Mouse (Mus musculus) mouse embryonic stem cell (cell line): ENCODE measurements at regions not wholly inside any gene's neighbourhood (a gene's known extent, or its start where the extent isn't known, plus 50 kb on each side); places are given as distances from the start of the nearest gene placed in this dataset.

Experiments
- in situ Hi-C, 2 experiments: fragments of 300-500 bp; cut with MboI; formaldehyde crosslinking; loops; 1 replicate in 1 of 2; 3 replicates in 1 of 2; pipeline ENCODE4 v1.14.3; 2019 to 2020; ENCODE audit warnings: low sequenced_read_pairs in 2 of 2, low pct_unique_long_range_greater_than_20kb in 1 of 2, mixed read lengths in 1 of 2; ENCODE audit not compliant: unreplicated experiment in 1 of 2

DNA sequence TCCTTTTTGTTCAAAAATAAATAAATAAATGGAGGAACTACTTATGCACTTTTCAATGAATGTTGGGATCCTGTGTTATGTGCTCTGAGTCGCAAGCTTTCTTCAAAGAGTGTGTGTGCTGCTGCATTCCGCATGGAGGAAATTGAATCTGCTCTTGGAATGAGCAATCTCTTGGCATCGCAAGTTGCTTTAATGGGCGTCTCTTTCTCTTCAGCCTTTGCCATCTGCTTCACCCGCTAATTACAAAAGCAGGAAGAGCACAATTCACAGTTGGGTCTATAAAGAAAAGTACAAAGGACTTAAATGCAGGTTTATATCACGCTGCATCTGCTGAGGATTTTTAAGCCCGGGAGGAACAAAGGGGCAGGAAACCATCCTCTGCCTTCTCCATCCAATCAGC lies 272.5 kb upstream of the Lrig3 start:
- in situ Hi-C loops: no loop called here

DNA sequence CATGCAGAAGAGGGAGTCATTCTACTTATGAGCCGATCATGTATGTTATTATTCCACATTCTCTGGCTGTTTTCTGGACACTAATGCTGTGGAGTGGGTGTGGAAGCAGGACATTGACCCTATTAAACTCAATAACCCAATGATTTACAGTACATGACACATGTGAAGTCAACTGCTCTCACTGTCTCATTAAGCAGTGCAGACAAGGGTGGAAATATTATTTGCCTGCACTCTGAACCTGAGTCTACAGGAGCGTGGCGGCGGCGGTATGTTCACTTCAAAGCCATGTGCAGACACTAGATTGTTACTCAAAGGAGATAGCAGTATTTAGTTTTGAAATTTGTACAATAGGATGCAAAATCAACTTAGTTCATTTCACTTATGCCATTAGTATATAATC lies 269.8 kb upstream of the Lrig3 start:
- in situ Hi-C loops: no loop called here

DNA sequence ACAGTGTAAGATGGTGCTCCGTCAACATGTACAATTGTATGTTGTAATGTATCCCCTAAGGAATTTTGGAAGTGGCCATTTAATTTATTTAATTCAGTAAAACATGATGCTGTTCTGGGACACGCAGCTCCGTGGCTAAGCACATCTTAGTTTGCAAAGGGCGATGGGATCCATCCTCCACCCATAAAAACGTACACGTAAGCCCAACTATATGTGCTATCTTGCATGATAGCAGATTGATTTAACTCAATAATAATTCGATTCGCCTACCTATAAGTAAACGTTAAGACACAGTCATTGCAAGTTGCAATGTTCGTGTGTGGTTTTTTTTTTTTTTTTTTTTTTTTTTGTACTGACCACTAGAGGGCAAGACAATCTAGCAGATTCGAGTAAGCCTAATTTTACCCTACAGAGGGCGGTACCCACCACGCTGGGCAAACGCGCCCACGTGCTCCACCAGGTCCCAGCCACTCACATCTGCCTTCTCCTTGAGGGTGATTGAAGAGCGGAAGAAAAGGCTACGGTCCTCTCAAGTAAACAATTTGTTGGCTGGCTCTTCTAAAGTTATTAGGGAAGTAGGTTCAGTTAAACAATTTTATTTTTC lies 240.8 kb upstream of the Lrig3 start:
- in situ Hi-C loops: no loop called here

DNA sequence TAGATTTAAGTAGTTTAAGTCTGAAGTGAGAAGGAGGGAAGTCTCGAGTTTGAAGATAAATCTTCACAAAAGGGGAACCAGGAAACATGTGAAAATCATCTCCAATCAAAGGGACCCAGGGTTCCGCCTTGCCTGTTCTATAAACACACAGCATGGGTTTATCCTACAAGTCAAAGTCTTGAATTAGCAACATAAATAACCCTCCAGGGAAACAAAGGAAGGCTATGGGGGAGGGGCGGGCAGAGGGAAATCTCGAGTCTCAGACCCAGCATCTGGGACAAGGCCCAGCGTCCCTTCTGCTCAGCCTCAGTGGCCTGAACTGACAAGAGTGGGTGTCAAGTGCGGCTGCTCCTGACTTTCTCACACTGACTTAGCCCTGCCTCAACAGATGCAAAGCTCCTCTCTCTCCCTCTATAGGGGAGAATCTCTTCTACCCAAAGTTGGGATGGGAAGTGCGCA lies 240.3 kb upstream of the Lrig3 start:
- in situ Hi-C loops: no loop called here

DNA sequence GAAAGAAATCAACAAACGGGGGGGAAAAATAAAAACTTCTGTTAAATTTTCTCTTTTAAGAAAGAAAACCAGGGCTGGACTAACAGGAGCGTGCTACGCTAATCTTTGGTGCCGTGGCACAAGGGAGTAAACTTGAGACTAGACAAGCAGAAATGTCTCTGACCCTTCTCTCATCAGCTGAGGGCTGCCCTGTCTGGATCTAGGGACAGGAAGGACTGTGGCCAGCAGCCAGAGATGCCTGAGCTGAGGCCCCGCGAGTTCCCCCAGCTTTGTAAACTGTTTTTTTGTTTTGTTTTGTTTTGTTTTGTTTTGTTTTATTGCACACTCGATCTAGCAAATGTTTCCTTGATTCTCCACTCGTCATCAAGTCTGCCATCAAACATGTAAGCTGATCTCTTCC lies 239.4 kb upstream of the Lrig3 start:
- in situ Hi-C loops: no loop called here

DNA sequence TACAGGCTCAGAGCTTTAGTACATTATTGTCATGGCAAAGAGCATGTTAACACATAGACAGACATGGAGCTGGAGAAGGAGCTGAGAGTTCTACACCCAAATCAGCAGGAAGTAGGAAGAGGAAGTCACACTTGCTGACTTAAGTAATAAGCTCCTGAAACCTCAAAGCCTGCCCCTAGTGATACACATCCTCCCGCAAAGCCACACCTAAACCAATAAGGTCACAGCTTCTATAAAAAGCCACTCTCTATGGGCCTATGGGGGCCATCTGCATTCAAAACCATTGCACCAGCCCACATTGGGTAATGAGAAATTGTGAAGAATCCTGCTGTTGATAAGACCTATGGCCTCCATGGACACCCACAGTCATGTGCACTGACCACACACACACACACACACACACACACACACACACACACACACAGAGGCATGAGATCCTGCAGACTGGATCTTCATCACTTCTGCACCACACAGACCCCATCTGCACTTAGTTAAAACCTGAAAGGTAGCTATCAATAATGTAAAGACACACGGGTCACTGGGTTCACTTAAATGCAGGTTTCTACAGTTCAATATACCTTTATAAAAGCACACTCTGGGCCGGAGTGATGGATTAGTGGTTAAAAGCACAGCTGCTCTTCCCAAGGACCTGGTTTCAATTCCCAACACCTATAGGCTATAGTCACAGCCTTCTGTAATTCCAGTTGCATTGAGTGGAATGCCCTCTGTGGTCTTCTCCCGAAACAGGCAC lies 230.0 kb upstream of the Lrig3 start:
- in situ Hi-C loops: no loop called here

DNA sequence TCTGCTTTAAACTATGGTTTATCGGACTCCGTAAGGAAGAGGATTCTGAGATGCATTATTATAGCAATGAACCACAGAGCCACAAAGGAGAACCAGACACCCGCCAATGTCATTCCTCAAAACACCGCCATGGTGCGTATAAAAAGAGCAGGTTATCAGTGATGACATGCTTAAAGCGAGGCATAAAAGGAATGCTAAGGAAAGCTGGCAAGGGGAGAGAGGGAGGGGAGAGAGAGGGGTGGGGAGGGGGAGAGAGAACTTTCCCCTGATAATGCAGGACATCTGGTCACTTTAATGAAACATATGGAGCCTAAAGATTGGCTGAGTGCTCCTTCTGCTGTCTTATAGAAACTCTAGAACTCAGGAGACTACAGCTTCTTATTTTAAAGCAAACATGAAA lies 222.8 kb upstream of the Lrig3 start:
- in situ Hi-C loops: no loop called here

DNA sequence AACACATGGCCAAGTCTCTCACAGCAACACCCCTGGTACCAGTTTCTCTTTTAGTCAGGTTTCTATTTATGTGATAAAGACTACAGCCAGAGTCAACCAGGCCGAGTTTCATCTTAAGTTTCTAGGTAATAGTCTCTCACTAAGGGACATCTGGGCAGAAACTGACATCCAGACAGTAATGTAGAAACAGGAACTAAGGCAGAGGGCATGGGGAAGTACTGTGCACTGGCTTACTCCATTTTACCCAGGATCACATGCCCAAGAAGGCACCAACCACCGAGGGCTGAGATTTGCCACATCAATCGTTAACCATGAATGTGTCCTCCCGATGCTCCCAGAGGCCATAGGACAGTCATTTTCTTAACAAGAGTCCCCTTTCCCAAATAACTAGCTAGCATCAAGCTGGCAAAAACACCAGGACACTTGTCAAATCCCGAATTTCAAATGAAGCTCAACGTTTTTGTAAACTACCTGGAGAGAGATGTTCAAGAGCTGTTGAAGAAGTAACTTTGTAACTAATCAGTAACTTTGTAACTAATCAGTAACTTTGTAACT lies 216.9 kb upstream of the Lrig3 start:
- in situ Hi-C loops: loop anchor here in 1 of 2 experiments (5.0 kb wide), 1 partner anchor 673 kb away; no protein-coding TSS in a partner anchor

DNA sequence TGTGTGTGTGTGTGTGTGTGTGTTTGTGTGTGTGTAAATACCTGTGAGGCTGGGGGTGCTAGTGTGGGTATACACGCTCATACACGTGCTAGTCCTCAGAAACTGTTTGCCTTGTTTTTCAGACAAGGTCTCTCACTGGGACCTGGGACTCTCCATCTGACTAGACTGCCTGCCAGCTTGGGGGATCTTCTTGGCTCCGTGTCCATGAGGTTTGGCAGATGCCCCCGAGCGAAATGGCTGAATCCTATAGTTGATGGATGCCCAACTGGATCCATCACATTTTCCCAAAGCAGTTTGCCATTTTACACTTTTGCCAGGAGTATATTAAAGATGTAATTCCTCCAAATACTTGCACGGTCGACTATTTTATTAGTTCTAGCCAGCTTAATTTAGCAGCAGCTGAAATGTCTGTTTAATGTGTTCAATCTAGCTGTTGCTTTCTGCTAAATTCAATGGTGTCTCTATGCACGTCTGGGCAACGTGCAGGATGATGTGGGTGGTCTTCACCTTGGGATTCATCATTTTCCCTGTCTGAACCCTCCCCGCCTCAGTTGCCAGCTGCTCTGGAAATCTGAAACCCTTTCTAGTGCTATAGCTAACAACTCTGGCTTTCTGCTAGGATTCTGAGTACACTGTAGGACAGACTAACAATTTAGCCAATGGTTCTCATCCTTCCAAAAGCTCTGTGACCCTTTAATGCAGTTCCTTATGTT lies 213.3 kb upstream of the Lrig3 start:
- in situ Hi-C loops: loop anchor here in 1 of 2 experiments (25.0 kb wide), 1 partner anchor 585 kb away; no protein-coding TSS in a partner anchor

DNA sequence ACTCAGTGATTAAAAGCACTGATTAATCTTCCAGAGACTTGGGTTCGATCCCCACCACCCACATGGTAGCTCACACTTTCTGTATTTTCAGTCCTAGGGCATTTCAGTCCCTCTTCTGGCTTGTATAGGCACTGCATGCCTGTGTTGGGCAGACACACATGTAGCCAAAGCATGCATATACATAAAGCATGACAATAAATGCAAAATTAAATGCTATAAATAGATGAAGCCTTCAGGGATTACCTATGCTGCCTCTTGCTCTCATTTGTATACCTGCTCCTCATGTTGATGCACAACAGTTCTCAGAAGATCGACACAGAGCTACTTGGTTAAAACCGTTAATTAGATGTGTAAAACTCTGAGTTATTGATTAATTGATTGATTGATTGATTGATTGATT lies 206.8 kb upstream of the Lrig3 start:
- in situ Hi-C loops: loop anchor here in 1 of 2 experiments (25.0 kb wide), 1 partner anchor 578 kb away; no protein-coding TSS in a partner anchor

DNA sequence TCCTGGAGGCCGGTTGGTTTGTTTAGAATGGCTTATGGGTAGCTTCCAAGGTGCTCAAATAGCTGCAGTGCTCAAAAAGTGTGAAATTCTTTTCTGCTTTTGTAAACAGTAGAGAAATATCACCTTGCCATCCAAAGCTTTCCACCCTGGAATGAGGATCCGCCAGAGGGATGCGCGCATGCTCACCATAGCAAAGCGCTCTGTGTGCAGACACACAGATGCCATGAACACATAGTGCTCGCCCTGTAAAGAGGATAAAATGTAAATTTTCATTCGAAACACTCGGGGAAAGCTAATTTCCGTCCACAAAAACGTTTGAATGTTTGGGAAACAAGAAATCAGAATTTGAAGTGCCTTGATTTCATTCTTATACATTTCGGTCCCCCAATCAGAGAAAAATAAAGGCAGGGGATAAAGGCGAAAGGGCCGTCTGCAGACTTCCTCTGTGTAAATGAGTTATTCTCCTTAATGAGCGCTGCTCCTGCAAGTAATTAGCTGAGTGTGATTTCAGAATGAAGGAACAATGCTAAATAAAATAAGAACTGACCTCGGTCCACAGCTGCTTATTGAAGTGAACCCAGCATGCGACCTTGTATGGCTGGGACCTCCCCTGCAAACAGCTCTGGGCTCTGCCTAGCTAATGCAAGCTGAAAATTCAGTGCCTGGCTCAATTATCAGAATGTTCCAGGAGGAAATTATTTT lies 203.4 kb upstream of the Lrig3 start:
- in situ Hi-C loops: loop anchor here in 1 of 2 experiments (25.0 kb wide), 1 partner anchor 575 kb away; no protein-coding TSS in a partner anchor

DNA sequence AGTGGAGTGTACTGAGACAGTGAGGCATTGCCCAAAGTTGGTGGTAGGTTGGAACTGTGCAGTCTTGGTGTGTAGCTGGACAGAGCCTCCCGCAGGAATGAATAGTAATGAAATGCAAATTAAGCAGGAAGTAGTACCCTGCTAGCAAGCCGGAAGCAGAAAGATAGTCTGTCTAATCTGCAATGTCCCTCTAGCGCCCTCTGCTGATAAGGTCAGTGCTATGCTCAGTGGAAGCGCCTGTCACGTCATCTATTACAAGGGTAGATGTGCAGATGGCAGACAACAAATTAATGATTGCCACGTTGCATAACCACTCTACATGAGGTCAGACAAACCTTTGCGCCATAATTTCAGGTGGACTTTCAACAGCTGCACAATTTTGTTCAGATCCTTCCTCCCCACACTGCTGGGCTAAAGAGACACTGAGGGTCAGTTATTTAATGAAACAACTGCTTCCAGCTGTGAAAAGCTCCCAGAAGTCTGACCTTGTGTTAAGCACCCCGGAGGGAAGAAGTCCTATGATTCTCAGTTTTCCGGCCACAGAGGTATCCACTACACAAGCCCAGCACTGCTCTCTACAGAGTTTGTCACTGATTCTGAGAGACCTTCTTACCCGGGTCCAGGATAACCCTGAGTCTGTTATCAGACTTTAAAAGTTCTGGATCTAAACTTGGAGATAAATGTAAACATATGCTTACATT lies 201.4 kb upstream of the Lrig3 start:
- in situ Hi-C loops: loop anchor here in 1 of 2 experiments (25.0 kb wide), 1 partner anchor 573 kb away; no protein-coding TSS in a partner anchor

DNA sequence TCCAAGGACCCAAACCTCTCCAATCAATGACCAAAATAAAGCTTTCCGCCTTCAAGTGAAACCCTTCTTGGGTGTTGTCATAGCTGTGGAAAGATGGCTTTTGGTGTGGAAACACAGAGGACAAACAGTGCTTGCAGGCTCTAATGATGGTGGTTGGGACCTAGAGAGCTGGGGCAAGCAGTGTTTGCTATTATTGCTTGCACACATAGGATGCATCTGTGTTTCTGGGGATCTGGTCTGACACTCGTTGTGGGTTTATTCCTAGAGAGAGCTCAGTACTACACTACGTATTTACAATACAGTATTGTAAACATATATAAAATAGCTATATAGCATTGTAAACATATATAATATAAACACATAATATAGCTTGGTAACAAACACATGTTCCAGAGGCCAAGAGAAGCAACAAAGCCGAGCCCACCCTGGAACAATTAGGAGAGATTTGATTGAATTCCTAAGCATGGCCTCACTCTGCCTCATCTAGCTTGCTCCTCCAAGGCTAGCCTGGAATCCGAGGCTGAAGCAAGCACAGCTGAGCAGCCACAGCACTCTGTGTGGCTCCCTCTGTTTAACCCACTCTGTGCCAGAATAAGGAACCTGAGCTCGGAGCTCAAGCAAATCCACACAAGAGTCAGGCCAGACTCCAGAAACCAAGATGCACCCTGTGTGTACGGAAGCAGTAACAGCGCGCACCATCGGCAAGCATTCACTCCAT lies 200.7 kb upstream of the Lrig3 start:
- in situ Hi-C loops: loop anchor here in 1 of 2 experiments (25.0 kb wide), 1 partner anchor 572 kb away; no protein-coding TSS in a partner anchor

DNA sequence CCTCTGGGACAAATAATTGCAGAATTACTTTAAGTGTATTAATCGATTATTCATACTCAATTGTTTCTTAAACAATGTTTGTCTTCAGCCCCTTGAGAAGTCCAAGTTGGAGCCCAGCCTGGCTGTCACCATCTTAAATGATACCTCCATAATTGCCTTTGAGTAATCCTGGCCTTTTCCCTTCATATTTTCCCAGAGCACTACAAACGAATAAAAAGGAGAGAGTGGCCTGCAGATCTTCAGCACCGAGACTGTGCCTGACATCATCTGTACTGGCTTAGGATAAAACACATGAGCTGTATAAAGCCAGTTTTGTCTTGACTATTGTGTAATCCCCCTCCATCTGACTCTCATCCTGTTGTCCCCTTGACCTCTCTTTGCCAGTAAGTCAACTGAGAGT lies 197.7 kb upstream of the Lrig3 start:
- in situ Hi-C loops: loop anchor here in 1 of 2 experiments (25.0 kb wide), 1 partner anchor 569 kb away; no protein-coding TSS in a partner anchor

DNA sequence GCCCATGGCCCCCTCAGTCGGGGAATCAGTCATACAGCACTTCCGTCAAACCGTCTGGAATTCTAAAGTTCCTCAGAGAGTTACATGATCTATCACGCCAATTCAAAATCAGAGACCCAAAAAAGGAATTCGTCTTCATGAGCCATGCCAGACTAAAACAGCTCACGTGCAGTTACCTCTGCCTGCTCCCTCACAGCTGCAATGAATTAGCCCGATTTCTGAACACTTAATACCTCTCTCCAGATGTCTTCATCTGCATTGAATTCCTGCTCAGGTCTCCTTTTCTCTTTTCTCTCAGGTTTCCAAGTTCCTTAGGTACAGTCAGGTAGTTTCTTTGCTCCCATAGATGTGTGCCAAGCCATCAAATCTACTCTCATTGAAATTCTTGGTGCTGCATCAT lies 192.4 kb upstream of the Lrig3 start:
- in situ Hi-C loops: loop anchor here in 1 of 2 experiments (25.0 kb wide), 1 partner anchor 564 kb away; no protein-coding TSS in a partner anchor

DNA sequence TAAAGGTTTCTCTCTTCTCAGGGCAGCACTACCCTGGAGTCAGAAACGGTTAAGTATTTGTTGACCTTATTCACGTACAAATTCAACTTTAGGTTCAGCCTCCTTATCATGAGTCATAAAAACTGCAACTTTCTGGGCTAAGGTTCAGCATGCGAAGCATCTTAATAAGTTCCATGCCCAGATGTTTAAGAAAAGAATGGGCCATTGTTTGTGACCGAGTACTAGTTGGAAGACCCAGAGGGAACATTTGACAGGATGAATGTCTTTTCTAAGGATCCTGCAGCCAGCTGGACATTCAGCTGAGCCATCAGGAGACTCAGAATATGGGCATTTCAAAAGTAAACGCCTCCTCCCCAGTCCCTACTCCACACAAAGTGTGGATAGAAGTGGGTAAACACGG lies 183.5 kb upstream of the Lrig3 start:
- in situ Hi-C loops: no loop called here

DNA sequence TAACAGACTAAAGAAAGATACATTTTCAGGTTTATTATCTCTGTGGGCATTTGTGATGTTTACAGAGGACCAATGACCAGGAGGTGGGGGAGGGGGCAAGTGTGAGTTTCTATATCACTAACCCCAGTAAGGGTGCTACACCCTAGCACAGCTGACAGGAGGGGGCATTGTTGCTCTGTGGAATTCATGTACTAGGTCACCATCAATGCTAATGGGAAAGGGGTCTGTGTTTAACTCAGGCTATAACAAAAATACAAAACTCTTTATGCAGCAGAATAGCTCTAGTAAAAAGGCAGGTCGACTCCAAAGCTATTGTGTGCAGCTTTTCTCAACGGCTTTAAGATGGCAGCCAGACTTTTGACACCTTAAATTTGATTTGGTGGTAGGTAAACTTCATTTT lies 181.1 kb upstream of the Lrig3 start:
- in situ Hi-C loops: no loop called here
